Mouse (Mus musculus) bone marrow macrophage, adult 2 months (primary cell): ENCODE results near the gene Mknk2.

Experiments used
- CTCF ChIP-seq: IDR thresholded peaks from 2 replicates; pipeline ENCODE4 v1.5.1; 2012; ENCODE audit warnings: low read depth, mild to moderate bottlenecking, low read length, moderate library complexity
- POLR2A ChIP-seq: IDR thresholded peaks from 2 replicates; pipeline ENCODE4 v1.6.1; 2012; ENCODE audit warnings: mild to moderate bottlenecking, low read depth, low read length, borderline replicate concordance

DNA sequence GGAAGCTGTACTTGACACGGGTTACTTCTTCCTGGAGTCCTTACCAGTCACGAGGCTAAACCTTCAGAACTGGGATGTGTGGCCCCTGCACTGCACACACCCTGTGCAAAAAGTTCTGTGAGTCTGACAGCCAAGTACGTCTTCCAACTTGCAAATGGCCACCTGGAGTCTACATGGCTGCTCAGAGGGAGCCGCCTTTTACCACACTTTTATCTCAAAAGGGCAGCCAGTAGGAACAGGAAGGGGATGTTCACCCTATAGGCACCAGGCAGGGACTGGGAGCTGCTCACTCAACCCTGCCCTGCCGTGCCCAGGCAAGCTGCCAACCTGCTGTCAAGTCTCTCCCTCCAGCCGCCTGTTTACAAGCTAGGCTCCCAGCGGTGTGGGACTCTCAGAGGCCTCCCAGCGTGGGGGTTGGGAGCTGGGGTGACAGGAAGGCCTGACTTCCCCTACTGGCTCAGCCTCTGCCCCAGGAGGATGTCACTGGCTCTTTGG is at the start of gene Mknk2:
- TF ChIP-seq POLR2A = no peak
- no peak for TF ChIP-seq CTCF
